Mouse (Mus musculus) lung, postnatal 0 days (tissue): ENCODE data around the gene Aifm3.

Experiments used
- CTCF ChIP-seq: IDR thresholded peaks from 2 replicates; pipeline ENCODE4 v1.5.1; 2016; ENCODE audit warnings: antibody characterized with exemption, mild to moderate bottlenecking
- EP300 ChIP-seq: IDR thresholded peaks from 2 replicates; pipeline ENCODE4 v1.6.1; 2016; ENCODE audit warnings: antibody characterized with exemption, mild to moderate bottlenecking, control low read depth

DNA sequence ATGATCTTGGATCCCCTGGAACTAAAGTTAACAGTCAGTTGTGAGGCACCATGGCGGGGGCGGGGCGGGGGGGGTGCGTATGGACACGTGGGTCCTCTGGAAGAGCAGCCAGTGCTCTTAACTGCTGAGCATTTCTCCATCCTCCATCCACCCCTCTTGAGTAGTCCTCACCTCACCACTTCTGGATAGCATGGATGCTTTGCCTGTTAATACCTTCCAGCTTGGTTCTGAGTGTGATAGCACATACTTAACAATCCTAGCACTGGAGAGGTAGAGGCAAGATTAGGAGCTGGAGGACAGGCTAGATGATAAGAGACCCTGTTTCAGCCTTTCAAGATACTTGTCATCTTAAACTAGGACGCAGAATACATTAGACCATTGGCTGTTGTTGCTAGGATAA, 16.9 kb upstream of the Aifm3 start:
- TF ChIP-seq CTCF (no peak), EP300 (peak; percentile 82)
